ENCODE assay signal across 24 mouse cellular contexts in genomic region chr12:102021923-102022322, GRCm38 (mm10). TPM values are rescaled to one million over a fixed set of nuclear protein-coding genes. Genes with fewer than 3 reads are reported as not detected.
DNase-seq lines count a peak whose midpoint lies in the region; ATAC-seq and TF ChIP-seq lines count a peak whose summit lies in the region.
"Had no signal": no experiment of that assay in that cellular context is flagged by ENCODE, and none has a peak within 500 bp of the region (broad histone marks: within the 10 kb centered on the region; RNA-seq: fewer than 3 reads in every experiment).

No protein-coding gene starts in this region.

- no peak for ATAC-seq in intestine, embryonic 15.5 days

- no peak for TF ChIP-seq POLR2A in CH12.LX (IDR thresholded peaks at IDR 0.05; ENCODE audit: low read depth, low read length)
- no peak for TF ChIP-seq POLR2A in myocyte (IDR thresholded peaks at IDR 0.05; ENCODE audit: insufficient read length, low read depth)

- H3K36me3 ChIP-seq in CH12.LX (replicated peaks in 1 of 2; ENCODE audit: control insufficient read depth in 1 of 2, insufficient read depth in 1 of 2, low read length in 1 of 2) (no peaks in the 10 kb centered on the region), myocyte (ENCODE audit: control insufficient read depth, insufficient read depth) (no peaks in the 10 kb centered on the region)
- no peaks in the 10 kb centered on the region for H3K36me3 ChIP-seq in intestine, embryonic 15.5 days
- H3K36me3 ChIP-seq: embryonic facial prominence, embryonic 13.5 days; heart, embryonic 12.5 days; limb, embryonic 12.5 days; liver, embryonic 15.5 days; neural tube, embryonic 15.5 days had no signal

- TF ChIP-seq CTCF in CH12.LX (conservative IDR thresholded peaks at IDR 0.05 in 1 of 2, IDR thresholded peaks at IDR 0.05 in 1 of 2; ENCODE audit: low read depth in 2 of 2, low read length in 2 of 2), result no peak

- no peaks in the 10 kb centered on the region for H3K4me1 ChIP-seq in CH12.LX (ENCODE audit: control insufficient read depth in 1 of 2, insufficient read depth in 2 of 2)
- H3K4me1 ChIP-seq in intestine, embryonic 15.5 days (replicated peaks), result no peaks in the 10 kb centered on the region
- H3K4me1 ChIP-seq: embryonic facial prominence, embryonic 13.5 days; heart, embryonic 12.5 days; limb, embryonic 12.5 days; liver, embryonic 15.5 days; neural tube, embryonic 15.5 days had no signal

- 79% methylated on average over 6 of the region's 6 CpGs for WGBS in intestine, embryonic 15.5 days

- TF ChIP-seq RAD21 in CH12.LX (IDR thresholded peaks at IDR 0.05; ENCODE audit: low read depth, low read length), result no peak

- dilution Hi-C loops in CH12.LX (cut with MboI; ENCODE audit: extremely low pct_ligation_motif_present, extremely low pct_unique_long_range_greater_than_20kb, low sequenced_read_pairs), result no loop called here

- no peaks in the 10 kb centered on the region for H3K27me3 ChIP-seq in CH12.LX (replicated peaks)
- H3K27me3 ChIP-seq in myocyte (ENCODE audit: control insufficient read depth, insufficient read depth, insufficient read length), result peaks cover 30% of the 10 kb centered on the region
- H3K27me3 ChIP-seq in intestine, embryonic 15.5 days (replicated peaks), result no peaks in the 10 kb centered on the region
- H3K27me3 ChIP-seq: embryonic facial prominence, embryonic 13.5 days; heart, embryonic 12.5 days; limb, embryonic 12.5 days; liver, embryonic 15.5 days; neural tube, embryonic 15.5 days had no signal

- H3ac ChIP-seq in myocyte (ENCODE audit: control insufficient read depth, insufficient read length), result no peak overlapping the region

- H3K9ac ChIP-seq in CH12.LX (ENCODE audit: insufficient read depth, low read depth), result no peak overlapping the region
- no peak overlapping the region for H3K9ac ChIP-seq in intestine, embryonic 15.5 days
- H3K9ac ChIP-seq: embryonic facial prominence, embryonic 13.5 days; heart, embryonic 12.5 days; hindbrain, embryonic 14.5 days; limb, embryonic 12.5 days; liver, embryonic 15.5 days; lung, embryonic 14.5 days; neural tube, embryonic 15.5 days had no signal

- no peak overlapping the region for H3K4me2 ChIP-seq in CH12.LX (ENCODE audit: insufficient read depth, low read depth, poor library complexity, severe bottlenecking)
- peak overlapping the region; percentile 6 for H3K4me2 ChIP-seq in myocyte (ENCODE audit: low read depth)
- no peak overlapping the region for H3K4me2 ChIP-seq in intestine, embryonic 15.5 days (replicated peaks)
- H3K4me2 ChIP-seq: embryonic facial prominence, embryonic 13.5 days; heart, embryonic 12.5 days; hindbrain, embryonic 14.5 days; limb, embryonic 12.5 days; liver, embryonic 15.5 days; lung, embryonic 14.5 days; neural tube, embryonic 15.5 days had no signal

- in situ Hi-C loops in CH12.LX (cut with MboI; ENCODE audit: low pct_ligation_motif_present, low pct_unique_long_range_greater_than_20kb, low sequenced_read_pairs), result no loop called here

- DNase-seq in frontal cortex, adult 2 months (ENCODE audit: extremely low spot score in 1 of 2, low spot score in 1 of 2), result peak; percentile 27 to 32
- DNase-seq in frontal cortex, postnatal 25 days (ENCODE audit: low spot score in 2 of 2), result no peak
- DNase-seq in CH12.LX (ENCODE audit: extremely low read depth), result no peak
- DNase-seq in brain, adult 2 months (ENCODE audit: low read depth, low spot score), result peak; percentile 81
- DNase-seq: adrenal gland, adult 8-10 months; B cell, adult 2 months; cerebellum, adult 18-20 months; cerebellum, postnatal 10 days; heart, adult 2 months; kidney, adult 2 months; kidney, postnatal 4 days; lung, embryonic 14.5 days; lung, postnatal 14 days; midbrain, embryonic 14.5 days; retina, postnatal 1 day had no signal

- H3K79me2 ChIP-seq in CH12.LX (replicated peaks; ENCODE audit: control insufficient read depth, extremely low read depth, insufficient read depth, poor library complexity, severe bottlenecking), result no peaks in the 10 kb centered on the region
- H3K79me2 ChIP-seq in myocyte (ENCODE audit: control insufficient read depth, insufficient read depth), result no peaks in the 10 kb centered on the region

- TF ChIP-seq EP300 in CH12.LX (IDR thresholded peaks at IDR 0.05; ENCODE audit: low read length), result no peak

- no peak overlapping the region for H3K27ac ChIP-seq in CH12.LX (ENCODE audit: insufficient read depth, low read depth)
- no peak overlapping the region for H3K27ac ChIP-seq in intestine, embryonic 15.5 days
- H3K27ac ChIP-seq: embryonic facial prominence, embryonic 13.5 days; heart, adult 2 months; hindbrain, embryonic 14.5 days; left cerebral cortex, adult 2 months; limb, embryonic 12.5 days; liver, embryonic 15.5 days; neural tube, embryonic 15.5 days had no signal

- H3K9me3 ChIP-seq in CH12.LX (replicated peaks; ENCODE audit: low read length), result no peaks in the 10 kb centered on the region
- no peaks in the 10 kb centered on the region for H3K9me3 ChIP-seq in intestine, embryonic 15.5 days
- H3K9me3 ChIP-seq: embryonic facial prominence, embryonic 13.5 days; liver, embryonic 15.5 days; neural tube, embryonic 15.5 days had no signal

- H3K4me3 ChIP-seq in CH12.LX (replicated peaks in 1 of 3; ENCODE audit: low read depth in 2 of 3, low read length in 2 of 3, poor library complexity in 1 of 3) (no peak overlapping the region), myocyte (no peak overlapping the region)
- no peak overlapping the region for H3K4me3 ChIP-seq in intestine, embryonic 15.5 days (replicated peaks)
- H3K4me3 ChIP-seq: embryonic facial prominence, embryonic 13.5 days; heart, adult 2 months; heart, embryonic 12.5 days; left cerebral cortex, adult 2 months; limb, embryonic 12.5 days; liver, embryonic 15.5 days; neural tube, embryonic 15.5 days had no signal

TF ChIP-seq in CH12.LX, 34 proteins besides CTCF, POLR2A, EP300 and RAD21:
- no peak for TF ChIP-seq JUND (conservative IDR thresholded peaks at IDR 0.05; ENCODE audit: low read depth, low read length)
- no peak for TF ChIP-seq MYC (IDR thresholded peaks at IDR 0.05; ENCODE audit: low read depth, low read length)
- no peak for TF ChIP-seq ELF1 (IDR thresholded peaks at IDR 0.05; ENCODE audit: low read depth, low read length)
- TF ChIP-seq KAT2A (IDR thresholded peaks at IDR 0.05; ENCODE audit: insufficient replicate concordance, low read length), result no peak
- no peak for TF ChIP-seq TBP (conservative IDR thresholded peaks at IDR 0.05; ENCODE audit: low read depth, low read length)
- TF ChIP-seq USF1 (IDR thresholded peaks at IDR 0.05; ENCODE audit: low read depth, low read length), result no peak
- no peak for TF ChIP-seq HCFC1 (IDR thresholded peaks at IDR 0.05; ENCODE audit: low read depth, low read length)
- 0 out of 2 replicates have a peak, but pooled peaks have one; percentile 66 for TF ChIP-seq ZNF384 (IDR thresholded peaks at IDR 0.05; ENCODE audit: low read depth, low read length)
- TF ChIP-seq ZC3H11A (IDR thresholded peaks at IDR 0.05; ENCODE audit: low read depth, low read length), result no peak

TF ChIP-seq in myocyte, 11 proteins besides CTCF, POLR2A, EP300 and RAD21:
- TF ChIP-seq TCF3 (IDR thresholded peaks at IDR 0.05; ENCODE audit: insufficient read length, low read depth) (no peak), E2F4 (IDR thresholded peaks at IDR 0.05; ENCODE audit: insufficient read depth) (no peak), SRF (IDR thresholded peaks at IDR 0.05; ENCODE audit: control insufficient read depth, insufficient read length, low read depth) (no peak), TCF12 (IDR thresholded peaks at IDR 0.05; ENCODE audit: insufficient read depth, poor library complexity, severe bottlenecking) (no peak), MYOG (IDR thresholded peaks at IDR 0.05; ENCODE audit: control insufficient read depth in 1 of 3, insufficient read depth in 1 of 3, insufficient read length in 2 of 3, low read depth in 2 of 3) (no peak), MYOD1 (IDR thresholded peaks at IDR 0.05; ENCODE audit: control insufficient read depth in 1 of 3, insufficient read length in 2 of 3, low read depth in 2 of 3) (no peak), REST (IDR thresholded peaks at IDR 0.05; ENCODE audit: insufficient read depth, insufficient read length) (no peak), USF1 (IDR thresholded peaks at IDR 0.05; ENCODE audit: low read depth) (no peak), MAX (IDR thresholded peaks at IDR 0.05; ENCODE audit: low read depth) (no peak), POLR2AphosphoS2 (IDR thresholded peaks at IDR 0.05; ENCODE audit: insufficient read length, low read depth) (no peak), CEBPB (IDR thresholded peaks at IDR 0.05; ENCODE audit: insufficient read depth, poor library complexity, severe bottlenecking) (no peak)

RNA-seq across cellular contexts. Expression of gene Cpsf2, which starts 46.1 kb away (rescaled TPM):
- 13.8 and 16.1 TPM in 2 replicates for polyA plus RNA-seq in frontal cortex, adult 2 months (2012; rRNA removed)
- total RNA-seq in CH12.LX (2012; rRNA removed) (32.7 and 38.1 TPM in 2 replicates), CH12.LX (2014; rRNA removed) (42.0 and 45.5 TPM in 2 replicates)
- polyA plus RNA-seq in CH12.LX (2012; ENCODE audit: insufficient read length, low read depth) (34.6 and 36.1 TPM in 2 replicates), myocyte (2012; fragmentation: generic; extraction: Trizol) (11.0 TPM)
- 24.7 and 27.1 TPM in 2 replicates for polyA plus RNA-seq in intestine, embryonic 15.5 days (2015; fragmentation: Nextera tagmentation; extraction: Ambion mirVana)

Comparison
In these comparisons a context has a peak if more than half of its experiments do, and no peak if none do; other contexts are left out.
1. DNase-seq: peak in frontal cortex, adult 2 months (2 of 2) and brain, adult 2 months (single experiment); none in frontal cortex, postnatal 25 days (0 of 2) and CH12.LX (single experiment).